In the genomic region with DNA sequence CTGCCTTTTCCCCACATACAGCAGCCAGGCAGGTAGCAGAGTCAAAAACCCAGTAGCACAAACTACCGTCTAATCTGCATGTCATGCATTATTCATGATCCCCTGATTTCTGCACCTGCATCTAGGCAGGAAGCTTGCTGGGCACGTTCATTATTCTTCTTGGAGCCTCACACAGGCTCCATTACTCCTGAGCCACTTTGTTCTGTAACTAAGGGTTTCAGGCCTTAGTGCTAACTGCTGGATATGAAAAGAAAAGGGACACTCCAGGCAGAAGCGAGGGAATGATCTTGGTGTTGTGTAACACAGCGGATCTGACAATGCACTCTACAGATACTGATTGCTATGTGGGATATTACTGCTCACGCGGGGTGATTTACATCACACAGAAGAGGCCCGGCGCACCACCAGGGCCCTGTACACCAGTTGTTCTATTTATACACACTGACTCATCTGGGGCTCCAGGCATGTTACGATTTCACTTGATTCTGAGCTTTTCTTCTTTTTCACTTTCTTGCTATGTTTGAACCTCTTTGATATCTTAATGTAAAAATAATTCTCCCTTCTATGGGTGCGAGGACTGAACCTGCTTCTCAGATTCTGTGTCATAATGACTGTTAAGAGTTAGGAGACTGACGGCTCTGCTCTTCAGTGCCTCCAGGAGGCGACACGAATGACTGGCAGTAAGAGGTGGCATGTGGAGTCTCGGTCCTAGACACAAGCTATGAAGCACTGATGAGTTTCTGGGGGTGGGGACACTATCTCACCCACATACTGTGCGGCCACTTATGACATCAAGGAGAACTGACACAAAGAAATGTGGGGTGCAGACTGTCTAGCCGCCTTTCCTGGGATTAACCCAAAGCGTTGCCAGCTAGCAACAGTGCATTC, we compare ENCODE assay signal across 9 mouse cellular contexts.
DNase-seq lines count a peak whose midpoint lies in the region; ATAC-seq and TF ChIP-seq lines count a peak whose summit lies in the region.
"Had no signal": no experiment of that assay in that cellular context is flagged by ENCODE, and none has a peak within 500 bp of the region (broad histone marks: within the 10 kb centered on the region; RNA-seq: fewer than 3 reads in every experiment).

No protein-coding gene starts in this region.

- H3K4me1 ChIP-seq in thymus, adult 2 months (replicated peaks; ENCODE audit: control insufficient read depth, insufficient read depth, low read length) = peaks cover 20% of the 10 kb centered on the region
- H3K4me1 ChIP-seq in intestine, embryonic 16.5 days (ENCODE audit: control insufficient read depth, insufficient read depth, low read length) = peaks cover 14% of the 10 kb centered on the region

- WGBS in thymus, adult 2 months = 75% methylated on average over 17 of the region's 17 CpGs
- 70% methylated on average over 17 of the region's 17 CpGs for WGBS in intestine, embryonic 16.5 days

- no peak for TF ChIP-seq CTCF in thymus, adult 2 months (IDR thresholded peaks at IDR 0.05; ENCODE audit: borderline replicate concordance, control insufficient read depth, extremely low read depth, insufficient read depth, low read length, poor library complexity)

- no peak overlapping the region for H3K4me3 ChIP-seq in thymus, adult 2 months (ENCODE audit: control insufficient read depth, insufficient read depth, low read length)
- no peak overlapping the region for H3K4me3 ChIP-seq in intestine, embryonic 16.5 days (ENCODE audit: low read length)
- H3K4me3 ChIP-seq: liver, embryonic 15.5 days had no signal

- TF ChIP-seq POLR2A in thymus, adult 2 months (IDR thresholded peaks at IDR 0.05; ENCODE audit: control insufficient read depth, extremely low read depth, insufficient read depth, low read length, poor library complexity) = no peak

- ATAC-seq in frontal cortex, adult (ENCODE audit: low TSS enrichment) = peak; percentile 87
- peak; percentile 61 for ATAC-seq in intestine, embryonic 16.5 days
- ATAC-seq in megakaryocyte, adult 5-6 weeks (ENCODE audit: poor library complexity, severe bottlenecking) = no peak

- H3K9ac ChIP-seq in intestine, embryonic 16.5 days (ENCODE audit: low read depth, low read length) = no peak overlapping the region
- H3K9ac ChIP-seq: liver, embryonic 15.5 days had no signal

- no peak overlapping the region for H3K4me2 ChIP-seq in intestine, embryonic 16.5 days (ENCODE audit: low read depth, low read length)
- H3K4me2 ChIP-seq: liver, embryonic 15.5 days had no signal

- no peak for DNase-seq in frontal cortex, postnatal 14 days (ENCODE audit: low spot score in 2 of 2)
- peak; percentile 7 for DNase-seq in thymus, adult 2 months
- DNase-seq in thymus, postnatal 0 days (ENCODE audit: low spot score) = no peak
- DNase-seq in right cerebral cortex, postnatal 36 days (ENCODE audit: low spot score in 2 of 2) = peak; percentile 25 to 37
- no peak for DNase-seq in urinary bladder, postnatal 4 days (ENCODE audit: low spot score in 2 of 2)

- no peaks in the 10 kb centered on the region for H3K9me3 ChIP-seq in intestine, embryonic 16.5 days (ENCODE audit: control insufficient read depth, low read length)
- H3K9me3 ChIP-seq: liver, embryonic 15.5 days had no signal

- H3K36me3 ChIP-seq in thymus, adult 2 months (ENCODE audit: control insufficient read depth, insufficient read depth, low read length) = no peaks in the 10 kb centered on the region
- no peaks in the 10 kb centered on the region for H3K36me3 ChIP-seq in intestine, embryonic 16.5 days (ENCODE audit: control insufficient read depth, insufficient read depth, low read length)
- H3K36me3 ChIP-seq: liver, embryonic 15.5 days had no signal

- H3K27ac ChIP-seq in thymus, adult 2 months (ENCODE audit: control insufficient read depth, insufficient read depth, low read length) = peak overlapping the region; percentile 54
- H3K27ac ChIP-seq in intestine, embryonic 16.5 days (ENCODE audit: low read length) = peak overlapping the region; percentile 64; the same call in 1 of the 2 replicates
- H3K27ac ChIP-seq: liver, embryonic 15.5 days had no signal

- no peaks in the 10 kb centered on the region for H3K27me3 ChIP-seq in thymus, adult 2 months (ENCODE audit: control insufficient read depth, insufficient read depth, low read length)
- H3K27me3 ChIP-seq in intestine, embryonic 16.5 days (replicated peaks; ENCODE audit: control insufficient read depth, insufficient read depth, low read length) = no peaks in the 10 kb centered on the region
- H3K27me3 ChIP-seq: liver, embryonic 15.5 days had no signal

Comparison
In these comparisons a context has a peak if more than half of its experiments do, and no peak if none do; other contexts are left out.
1. DNase-seq: peak in thymus, adult 2 months (single experiment) and right cerebral cortex, postnatal 36 days (2 of 2); none in frontal cortex, postnatal 14 days (0 of 2), thymus, postnatal 0 days (single experiment) and urinary bladder, postnatal 4 days (0 of 2).